In genomic region chr6:146525500-146525899, GRCm38 (mm10) we compare ENCODE assay signal across 20 mouse cellular contexts. TPM values are rescaled to one million over a fixed set of nuclear protein-coding genes. Genes with fewer than 3 reads are reported as not detected.
DNase-seq lines count a peak whose midpoint lies in the region; ATAC-seq and TF ChIP-seq lines count a peak whose summit lies in the region.
"Had no signal": no experiment of that assay in that cellular context is flagged by ENCODE, and none has a peak within 500 bp of the region (broad histone marks: within the 10 kb centered on the region; RNA-seq: fewer than 3 reads in every experiment).

No protein-coding gene starts in this region.

- no peaks in the 10 kb centered on the region for H3K27me3 ChIP-seq in midbrain, embryonic 11.5 days (ENCODE audit: control insufficient read depth, insufficient read depth, low read length)
- H3K27me3 ChIP-seq in midbrain, embryonic 14.5 days (ENCODE audit: control insufficient read depth, insufficient read depth, low read length), result no peaks in the 10 kb centered on the region
- H3K27me3 ChIP-seq: embryonic facial prominence, embryonic 12.5 days; forebrain, embryonic 13.5 days; forebrain, embryonic 15.5 days; Patski had no signal

- 85% methylated on average over 2 of the region's 2 CpGs for WGBS in midbrain, embryonic 11.5 days
- 86% methylated on average over 2 of the region's 2 CpGs for WGBS in midbrain, embryonic 14.5 days

- H3K4me1 ChIP-seq in midbrain, embryonic 11.5 days (ENCODE audit: control insufficient read depth, insufficient read depth, low read length), result no peaks in the 10 kb centered on the region
- no peaks in the 10 kb centered on the region for H3K4me1 ChIP-seq in midbrain, embryonic 14.5 days (ENCODE audit: control insufficient read depth, insufficient read depth, low read length)
- H3K4me1 ChIP-seq in ES-E14 (ENCODE audit: control insufficient read depth in 2 of 2, insufficient read depth in 2 of 2, low read length in 2 of 2, poor library complexity in 1 of 2), result no peaks in the 10 kb centered on the region
- H3K4me1 ChIP-seq: embryonic facial prominence, embryonic 12.5 days; forebrain, embryonic 13.5 days; forebrain, embryonic 15.5 days had no signal

- no peaks in the 10 kb centered on the region for H3K9me3 ChIP-seq in midbrain, embryonic 11.5 days (ENCODE audit: control insufficient read depth, low read length)
- no peaks in the 10 kb centered on the region for H3K9me3 ChIP-seq in midbrain, embryonic 14.5 days (ENCODE audit: control insufficient read depth, low read length)
- H3K9me3 ChIP-seq in ES-E14 (ENCODE audit: control insufficient read depth, insufficient read depth, low read depth, low read length), result no peaks in the 10 kb centered on the region
- H3K9me3 ChIP-seq: embryonic facial prominence, embryonic 12.5 days; forebrain, embryonic 13.5 days; forebrain, embryonic 15.5 days had no signal

- no peak overlapping the region for H3K4me3 ChIP-seq in midbrain, embryonic 11.5 days (ENCODE audit: low read depth, low read length)
- no peak overlapping the region for H3K4me3 ChIP-seq in midbrain, embryonic 14.5 days (replicated peaks; ENCODE audit: low read depth, low read length)
- no peak overlapping the region for H3K4me3 ChIP-seq in ES-E14 (ENCODE audit: insufficient read depth in 1 of 2, low read depth in 1 of 2, low read length in 2 of 2, poor library complexity in 1 of 2, severe bottlenecking in 1 of 2)
- H3K4me3 ChIP-seq: embryonic facial prominence, embryonic 10.5 days; embryonic facial prominence, embryonic 12.5 days; forebrain, embryonic 13.5 days; forebrain, embryonic 15.5 days had no signal

- peak; percentile 44 for DNase-seq in midbrain, embryonic 11.5 days (ENCODE audit: low spot score, missing footprints)
- DNase-seq in midbrain, embryonic 14.5 days, result no peak
- DNase-seq in ES-E14 (ENCODE audit: low read depth, low spot score), result no peak
- no peak for DNase-seq in heart, postnatal 25 days (ENCODE audit: low spot score)
- DNase-seq in yolk sac, embryonic 10.5 days (ENCODE audit: low spot score), result no peak
- DNase-seq: adrenal gland, adult 8-10 months; adrenal gland, postnatal 14 days; adrenal gland, postnatal 36 days; cerebellum, adult 11-12 months; cerebellum, adult 2 months; cerebellum, adult 9-10 months; cerebellum, postnatal 10 days; cerebellum, postnatal 25 days; forebrain, postnatal 0 days had no signal

- H3K4me2 ChIP-seq in midbrain, embryonic 11.5 days, result no peak overlapping the region
- H3K4me2 ChIP-seq in midbrain, embryonic 14.5 days (ENCODE audit: low read length), result no peak overlapping the region
- H3K4me2 ChIP-seq: embryonic facial prominence, embryonic 12.5 days; forebrain, embryonic 13.5 days; forebrain, embryonic 15.5 days had no signal

- in situ Hi-C loops in ES-E14 (cut with MboI; ENCODE audit: low sequenced_read_pairs in 2 of 2, unreplicated experiment in 2 of 2), result no loop called here

- no peak overlapping the region for H3K27ac ChIP-seq in midbrain, embryonic 11.5 days (ENCODE audit: low read depth, low read length)
- no peak overlapping the region for H3K27ac ChIP-seq in midbrain, embryonic 14.5 days (replicated peaks; ENCODE audit: low read depth, low read length)
- H3K27ac ChIP-seq in ES-E14 (ENCODE audit: insufficient read depth, low read depth, low read length, poor library complexity, severe bottlenecking), result no peak overlapping the region
- H3K27ac ChIP-seq: embryonic facial prominence, embryonic 10.5 days; embryonic facial prominence, embryonic 12.5 days; forebrain, embryonic 13.5 days; forebrain, embryonic 15.5 days had no signal

- no peak overlapping the region for H3K9ac ChIP-seq in midbrain, embryonic 11.5 days (ENCODE audit: low read length)
- H3K9ac ChIP-seq in midbrain, embryonic 14.5 days (replicated peaks; ENCODE audit: low read length), result no peak overlapping the region
- H3K9ac ChIP-seq in ES-E14 (ENCODE audit: insufficient read depth, low read depth, low read length, poor library complexity, severe bottlenecking), result no peak overlapping the region
- H3K9ac ChIP-seq: embryonic facial prominence, embryonic 12.5 days; forebrain, embryonic 13.5 days; forebrain, embryonic 15.5 days; forebrain, postnatal 0 days had no signal

- no peaks in the 10 kb centered on the region for H3K36me3 ChIP-seq in midbrain, embryonic 11.5 days (ENCODE audit: control insufficient read depth, insufficient read depth, low read length)
- no peaks in the 10 kb centered on the region for H3K36me3 ChIP-seq in midbrain, embryonic 14.5 days (ENCODE audit: control insufficient read depth, insufficient read depth, low read length)
- H3K36me3 ChIP-seq in ES-E14 (ENCODE audit: control insufficient read depth, insufficient read depth, low read length, poor library complexity, severe bottlenecking), result no peaks in the 10 kb centered on the region
- H3K36me3 ChIP-seq: embryonic facial prominence, embryonic 10.5 days; embryonic facial prominence, embryonic 12.5 days; forebrain, embryonic 15.5 days had no signal

- intact Hi-C loops in heart, postnatal 25 days (cut with DNase I), result no loop called here

- no peak for ATAC-seq in midbrain, embryonic 11.5 days (ENCODE audit: low FRiP score)
- no peak for ATAC-seq in midbrain, embryonic 14.5 days (ENCODE audit: low FRiP score, low TSS enrichment)
- ATAC-seq: activated CD4-positive, CD25-positive, alpha-beta regulatory T cell, adult 4 months; forebrain, embryonic 13.5 days; forebrain, embryonic 15.5 days; forebrain, postnatal 0 days; Patski had no signal

TF ChIP-seq in ES-E14, 5 proteins besides CTCF, POLR2A, EP300 and RAD21:
- TF ChIP-seq ZC3H11A (IDR thresholded peaks at IDR 0.05; ENCODE audit: borderline replicate concordance, low read depth, low read length) (no peak), MAFK (IDR thresholded peaks at IDR 0.05; ENCODE audit: insufficient read depth, low read depth, low read length) (peak; percentile 89), CHD2 (IDR thresholded peaks at IDR 0.05; ENCODE audit: low read depth, low read length) (no peak)

RNA-seq across cellular contexts. Expression of gene Itpr2, which starts 23.5 kb away (rescaled TPM):
- 3.9 and 4.5 TPM in 2 replicates for polyA plus RNA-seq in midbrain, embryonic 11.5 days (2014; fragmentation: Nextera tagmentation; extraction: Ambion mirVana)
- polyA plus RNA-seq in midbrain, embryonic 14.5 days (2014; fragmentation: Nextera tagmentation; extraction: Ambion mirVana), result 3.7 and 6.0 TPM in 2 replicates
- 0.95 and 1.5 TPM in 2 replicates for total RNA-seq in ES-E14 (2012; rRNA removed)
- total RNA-seq in heart, postnatal 25 days (2021), result 10 to 100 TPM; 23.6 to 24.9 TPM

RNA-seq across cellular contexts. Expression of gene Fgfr1op2, which starts 51.5 kb away (rescaled TPM):
- polyA plus RNA-seq in midbrain, embryonic 11.5 days (2014; fragmentation: Nextera tagmentation; extraction: Ambion mirVana), result 77.1 and 78.9 TPM in 2 replicates
- polyA plus RNA-seq in midbrain, embryonic 14.5 days (2014; fragmentation: Nextera tagmentation; extraction: Ambion mirVana), result 41.5 and 52.3 TPM in 2 replicates
- 35.7 and 45.4 TPM in 2 replicates for total RNA-seq in ES-E14 (2012; rRNA removed)
- 10 to 100 TPM; 65.2 to 67.2 TPM for total RNA-seq in heart, postnatal 25 days (2021)

RNA-seq across cellular contexts. Expression of gene Ints13, which starts 52.1 kb away (rescaled TPM):
- polyA plus RNA-seq in midbrain, embryonic 11.5 days (2014; fragmentation: Nextera tagmentation; extraction: Ambion mirVana), result 101 TPM in 2 replicates
- polyA plus RNA-seq in midbrain, embryonic 14.5 days (2014; fragmentation: Nextera tagmentation; extraction: Ambion mirVana), result 37.9 and 53.9 TPM in 2 replicates
- total RNA-seq in ES-E14 (2012; rRNA removed), result 47.9 and 69.2 TPM in 2 replicates
- total RNA-seq in heart, postnatal 25 days (2021), result 10 to 100 TPM; 20.7 to 21.3 TPM
